In genomic region chr17:51407046-51407445, GRCm38 (mm10) we compare ENCODE assay signal across 15 mouse cellular contexts.
DNase-seq lines count a peak whose midpoint lies in the region; ATAC-seq and TF ChIP-seq lines count a peak whose summit lies in the region.
"Had no signal": no experiment of that assay in that cellular context is flagged by ENCODE, and none has a peak within 500 bp of the region (broad histone marks: within the 10 kb centered on the region; RNA-seq: fewer than 3 reads in every experiment).

No protein-coding gene starts in this region.

- TF ChIP-seq CTCF in MEL (IDR thresholded peaks at IDR 0.05 in 2 of 3, conservative IDR thresholded peaks at IDR 0.05 in 1 of 3; ENCODE audit: control insufficient read depth in 1 of 3, insufficient read depth in 1 of 3, low read depth in 2 of 3, low read length in 3 of 3, poor library complexity in 1 of 3, severe bottlenecking in 1 of 3) = no peak
- TF ChIP-seq CTCF in liver, postnatal 0 days (IDR thresholded peaks at IDR 0.05; ENCODE audit: low read depth) = no peak

- TF ChIP-seq POLR2A in MEL (IDR thresholded peaks at IDR 0.05; ENCODE audit: control insufficient read depth in 1 of 2, insufficient read depth in 1 of 2, low read depth in 1 of 2, low read length in 2 of 2, poor library complexity in 1 of 2) = no peak

- H3K4me2 ChIP-seq in liver, postnatal 0 days (ENCODE audit: low read depth, low read length) = no peak overlapping the region
- H3K4me2 ChIP-seq: limb, embryonic 12.5 days had no signal

- H3K4me1 ChIP-seq in MEL (ENCODE audit: control insufficient read depth in 1 of 2, insufficient read depth in 2 of 2, low read length in 2 of 2) = peaks cover 0 to 16% of the 10 kb centered on the region in 2 experiments; a peak in 3 of 4 replicates
- H3K4me1 ChIP-seq in liver, postnatal 0 days (ENCODE audit: insufficient read depth) = 0 out of 2 replicates have a peak, but pooled peaks cover 2% of the 10 kb centered on the region
- H3K4me1 ChIP-seq in limb, embryonic 10.5 days = no peaks in the 10 kb centered on the region
- H3K4me1 ChIP-seq: limb, embryonic 12.5 days had no signal

- TF ChIP-seq RAD21 in MEL (IDR thresholded peaks at IDR 0.05; ENCODE audit: low read depth, low read length) = no peak

- ATAC-seq in liver, postnatal 0 days = peak; percentile 70
- ATAC-seq: intestine, postnatal 0 days; midbrain, embryonic 16.5 days had no signal

- H3K79me2 ChIP-seq in MEL (ENCODE audit: control insufficient read depth, insufficient read depth, low read length, poor library complexity) = no peaks in the 10 kb centered on the region

- no peaks in the 10 kb centered on the region for H3K27me3 ChIP-seq in MEL (ENCODE audit: control insufficient read depth in 1 of 2, insufficient read depth in 2 of 2, low read length in 2 of 2)
- H3K27me3 ChIP-seq in liver, postnatal 0 days (ENCODE audit: insufficient read depth, low read length) = no peaks in the 10 kb centered on the region
- peaks cover 49% of the 10 kb centered on the region for H3K27me3 ChIP-seq in limb, embryonic 10.5 days (ENCODE audit: low read depth, poor library complexity, severe bottlenecking)

- no peak for TF ChIP-seq EP300 in MEL (IDR thresholded peaks at IDR 0.05; ENCODE audit: low read depth in 1 of 2, low read length in 2 of 2)
- TF ChIP-seq EP300 in liver, postnatal 0 days (IDR thresholded peaks at IDR 0.05; ENCODE audit: low read depth) = peak; percentile 34

- no peak overlapping the region for H3K4me3 ChIP-seq in MEL (ENCODE audit: control insufficient read depth in 1 of 2, insufficient read depth in 1 of 2, low read depth in 2 of 2, low read length in 2 of 2)
- H3K4me3 ChIP-seq in liver, postnatal 0 days (ENCODE audit: low read depth, low read length) = no peak overlapping the region
- no peak overlapping the region for H3K4me3 ChIP-seq in limb, embryonic 10.5 days
- H3K4me3 ChIP-seq: limb, embryonic 12.5 days had no signal

- H3K9ac ChIP-seq in MEL (ENCODE audit: control insufficient read depth, low read depth, low read length, poor library complexity, severe bottlenecking) = no peak overlapping the region
- H3K9ac ChIP-seq in liver, postnatal 0 days (replicated peaks) = no peak overlapping the region
- H3K9ac ChIP-seq: limb, embryonic 12.5 days had no signal

- 48% methylated on average over 4 of the region's 4 CpGs for WGBS in liver, postnatal 0 days (ENCODE audit: insufficient replicate concordance)
- 74% methylated on average over 4 of the region's 4 CpGs for WGBS in limb, embryonic 10.5 days

- peak; percentile 12 for DNase-seq in gastrocnemius, postnatal 25 days
- DNase-seq in gastrocnemius, adult 8-10 months (ENCODE audit: low spot score in 2 of 2) = no peak
- peak; percentile 35 for DNase-seq in MEL (ENCODE audit: low read depth, low spot score)
- DNase-seq in liver, postnatal 0 days = peak; percentile 42
- DNase-seq in thymus, postnatal 0 days (ENCODE audit: low spot score) = peak; percentile 74
- no peak for DNase-seq in limb, embryonic 10.5 days (ENCODE audit: low spot score)
- no peak for DNase-seq in adrenal gland, adult (ENCODE audit: inconsistent age in 2 of 2, low spot score in 1 of 2)
- no peak for DNase-seq in urinary bladder, postnatal 25 days (ENCODE audit: low spot score)
- DNase-seq: cerebellum, postnatal 25 days; gastrocnemius, postnatal 10 days; heart, postnatal 4 days; lung, postnatal 14 days had no signal

- no peak overlapping the region for H3K27ac ChIP-seq in MEL (ENCODE audit: control insufficient read depth, low read depth, low read length)
- peak overlapping the region; percentile 71; the same call in 1 of the 2 replicates for H3K27ac ChIP-seq in liver, postnatal 0 days (ENCODE audit: low read depth)
- H3K27ac ChIP-seq in limb, embryonic 10.5 days = no peak overlapping the region
- H3K27ac ChIP-seq: limb, embryonic 12.5 days had no signal

- H3K9me3 ChIP-seq in MEL (replicated peaks; ENCODE audit: insufficient read depth, low read length) = no peaks in the 10 kb centered on the region
- no peaks in the 10 kb centered on the region for H3K9me3 ChIP-seq in liver, postnatal 0 days (ENCODE audit: low read length)
- no peaks in the 10 kb centered on the region for H3K9me3 ChIP-seq in limb, embryonic 10.5 days (replicated peaks)
- H3K9me3 ChIP-seq: limb, embryonic 12.5 days had no signal

- H3K36me3 ChIP-seq in MEL (ENCODE audit: control insufficient read depth in 1 of 2, insufficient read depth in 2 of 2, low read length in 2 of 2) = peaks cover 0 to 11% of the 10 kb centered on the region in 2 experiments; a peak in 2 of 4 replicates
- no peaks in the 10 kb centered on the region for H3K36me3 ChIP-seq in liver, postnatal 0 days (replicated peaks; ENCODE audit: insufficient read depth, low read length)
- no peaks in the 10 kb centered on the region for H3K36me3 ChIP-seq in limb, embryonic 10.5 days
- H3K36me3 ChIP-seq: limb, embryonic 12.5 days had no signal

TF ChIP-seq in MEL, 35 proteins besides CTCF, POLR2A, EP300 and RAD21:
- TF ChIP-seq USF1 (IDR thresholded peaks at IDR 0.05; ENCODE audit: low read depth, low read length) (no peak), TCF12 (IDR thresholded peaks at IDR 0.05; ENCODE audit: low read depth, low read length) (0 out of 2 replicates have a peak, but pooled peaks have one; percentile 9), JUND (IDR thresholded peaks at IDR 0.05; ENCODE audit: low read depth, low read length) (no peak), ZMIZ1 (IDR thresholded peaks at IDR 0.05; ENCODE audit: low read depth, low read length) (no peak)

Comparison
In these comparisons a context has a peak if more than half of its experiments do, and no peak if none do; other contexts are left out.
1. DNase-seq: peak in gastrocnemius, postnatal 25 days (single experiment), MEL (single experiment), liver, postnatal 0 days (single experiment) and thymus, postnatal 0 days (single experiment); none in gastrocnemius, adult 8-10 months (0 of 2), limb, embryonic 10.5 days (single experiment), adrenal gland, adult (0 of 2) and urinary bladder, postnatal 25 days (single experiment).